ENCODE assay signal across 8 mouse cellular contexts in the genomic region with DNA sequence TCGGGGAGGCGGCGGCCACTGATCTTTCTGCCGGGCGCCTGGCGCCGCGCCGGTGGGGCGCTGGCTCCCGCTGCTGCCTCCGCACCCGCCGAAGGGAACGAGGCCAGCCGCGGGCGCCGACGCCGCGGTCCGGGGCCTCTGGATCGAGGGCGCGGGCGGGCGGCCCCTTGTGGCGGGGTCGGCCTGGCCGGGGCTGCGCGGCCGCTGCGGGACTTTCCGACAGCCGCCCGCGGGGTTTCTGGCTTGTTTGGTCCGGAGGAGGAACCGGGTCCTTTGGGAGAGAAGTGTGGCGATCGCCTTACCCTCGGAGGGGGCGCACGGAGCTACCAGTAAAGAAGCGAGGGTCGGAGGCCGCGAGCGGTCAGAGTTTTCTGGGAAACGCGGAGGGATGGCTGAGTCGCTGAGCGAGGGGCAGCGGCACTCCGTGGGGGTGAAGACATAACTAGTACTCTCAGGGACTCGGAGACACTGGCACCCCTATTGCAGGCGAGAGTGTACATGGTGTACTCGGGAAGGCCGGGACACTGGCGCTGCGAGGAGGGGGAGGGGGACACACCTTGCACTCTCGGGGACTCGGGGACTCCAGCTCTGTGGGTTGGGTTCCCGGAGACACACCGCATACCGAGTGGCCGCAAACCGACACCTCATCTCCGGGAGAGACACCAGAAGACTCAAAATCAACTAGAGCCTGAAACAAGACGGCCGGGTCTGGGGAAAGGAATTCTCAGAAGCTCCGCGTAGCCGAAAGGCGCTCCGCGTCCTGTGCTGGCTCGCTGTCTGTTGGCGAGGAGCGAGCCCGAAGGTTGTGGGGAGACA. TPM values are rescaled to one million over a fixed set of nuclear protein-coding genes. Genes with fewer than 3 reads are reported as not detected.
DNase-seq lines count a peak whose midpoint lies in the region; ATAC-seq and TF ChIP-seq lines count a peak whose summit lies in the region.

No protein-coding gene starts in this region.

- H3K27ac ChIP-seq in bone marrow, adult 2 months (ENCODE audit: control insufficient read depth, insufficient read depth, low read depth, low read length, poor library complexity): peak overlapping the region; percentile 96
- peak overlapping the region; percentile 65 for H3K27ac ChIP-seq in heart, embryonic 12.5 days (ENCODE audit: poor library complexity, severe bottlenecking)
- H3K27ac ChIP-seq in kidney, postnatal 0 days: peak overlapping the region; percentile 81
- H3K27ac ChIP-seq in liver, embryonic 13.5 days: peak overlapping the region; percentile 95

- H3K36me3 ChIP-seq in erythroblast, embryonic 14.5 days (ENCODE audit: control insufficient read depth): peaks cover 46% of the 10 kb centered on the region
- H3K36me3 ChIP-seq in heart, embryonic 12.5 days: no peaks in the 10 kb centered on the region
- no peaks in the 10 kb centered on the region for H3K36me3 ChIP-seq in kidney, postnatal 0 days (ENCODE audit: insufficient read depth, low read length)
- H3K36me3 ChIP-seq in liver, embryonic 13.5 days: peaks cover 14% of the 10 kb centered on the region
- no peaks in the 10 kb centered on the region for H3K36me3 ChIP-seq in splenic B cell, adult 2 months (ENCODE audit: control insufficient read depth, insufficient read depth, low read length, poor library complexity, severe bottlenecking)

- peak overlapping the region; percentile 75 for H3K9ac ChIP-seq in heart, embryonic 12.5 days
- H3K9ac ChIP-seq in kidney, postnatal 0 days (ENCODE audit: low read depth, low read length): peak overlapping the region; percentile 68
- H3K9ac ChIP-seq in liver, embryonic 13.5 days: peak overlapping the region; percentile 100

- peak overlapping the region; percentile 91 for H3K4me2 ChIP-seq in heart, embryonic 12.5 days
- peak overlapping the region; percentile 83 for H3K4me2 ChIP-seq in kidney, postnatal 0 days (ENCODE audit: low read length)
- peak overlapping the region; percentile 81 for H3K4me2 ChIP-seq in liver, embryonic 13.5 days

- ATAC-seq in heart, embryonic 12.5 days (ENCODE audit: insufficient number of reproducible peaks, low FRiP score): peak; percentile 73
- ATAC-seq in kidney, postnatal 0 days (replicated peaks; ENCODE audit: low FRiP score, low read depth): peak; percentile 71
- peak; percentile 18 for ATAC-seq in liver, embryonic 13.5 days (ENCODE audit: low read depth)

- TF ChIP-seq CTCF in bone marrow, adult 2 months (IDR thresholded peaks at IDR 0.05; ENCODE audit: control insufficient read depth, insufficient read depth, low read length): no peak
- no peak for TF ChIP-seq CTCF in kidney, postnatal 0 days (IDR thresholded peaks at IDR 0.05; ENCODE audit: low read depth)

- 1% methylated on average over 83 of the region's 83 CpGs for WGBS in bone marrow, adult 2 months
- WGBS in heart, embryonic 12.5 days: under 1% methylated on average over 81 of the region's 83 CpGs
- under 1% methylated on average over 81 of the region's 83 CpGs for WGBS in kidney, postnatal 0 days
- WGBS in liver, embryonic 13.5 days (ENCODE audit: insufficient replicate concordance): under 1% methylated on average over 83 of the region's 83 CpGs

- H3K4me3 ChIP-seq in bone marrow, adult 2 months (replicated peaks; ENCODE audit: control insufficient read depth, low read depth, low read length): peak overlapping the region; percentile 89
- peak overlapping the region; percentile 100 for H3K4me3 ChIP-seq in erythroblast, embryonic 14.5 days (replicated peaks)
- peak overlapping the region; percentile 81 for H3K4me3 ChIP-seq in heart, embryonic 12.5 days
- peak overlapping the region; percentile 65 for H3K4me3 ChIP-seq in kidney, postnatal 0 days (replicated peaks; ENCODE audit: low read depth, low read length)
- peak overlapping the region; percentile 99 for H3K4me3 ChIP-seq in liver, embryonic 13.5 days (replicated peaks)

- peak; percentile 76 to 82 for DNase-seq in B cell, adult 2 months
- peak; percentile 57 for DNase-seq in kidney, postnatal 0 days (ENCODE audit: low spot score)
- DNase-seq in liver, embryonic 13.5 days: peak; percentile 53
- peak; percentile 47 for DNase-seq in naive thymus-derived CD4-positive, alpha-beta T cell, adult 2 months (ENCODE audit: low read depth)
- peak; percentile 71 for DNase-seq in splenic B cell, adult 2 months (ENCODE audit: low read depth, low spot score)

- peak; percentile 29; the same call in 1 of the 2 replicates for TF ChIP-seq POLR2A in bone marrow, adult 2 months (IDR thresholded peaks at IDR 0.05; ENCODE audit: borderline replicate concordance, control insufficient read depth, low read depth, low read length)

- H3K9me3 ChIP-seq in erythroblast, embryonic 14.5 days (ENCODE audit: control insufficient read depth, low read length): no peaks in the 10 kb centered on the region; the same call in 1 of the 2 replicates
- H3K9me3 ChIP-seq in heart, embryonic 12.5 days (replicated peaks): no peaks in the 10 kb centered on the region
- H3K9me3 ChIP-seq in kidney, postnatal 0 days (replicated peaks; ENCODE audit: low read length): no peaks in the 10 kb centered on the region
- H3K9me3 ChIP-seq in liver, embryonic 13.5 days (replicated peaks): no peaks in the 10 kb centered on the region

- H3K27me3 ChIP-seq in erythroblast, embryonic 14.5 days (ENCODE audit: control insufficient read depth): no peaks in the 10 kb centered on the region
- no peaks in the 10 kb centered on the region for H3K27me3 ChIP-seq in heart, embryonic 12.5 days (replicated peaks)
- no peaks in the 10 kb centered on the region for H3K27me3 ChIP-seq in kidney, postnatal 0 days (ENCODE audit: insufficient read depth, low read length)
- no peaks in the 10 kb centered on the region for H3K27me3 ChIP-seq in liver, embryonic 13.5 days
- no peaks in the 10 kb centered on the region for H3K27me3 ChIP-seq in splenic B cell, adult 2 months (ENCODE audit: control insufficient read depth, insufficient read depth, low read length, poor library complexity, severe bottlenecking)

- no peaks in the 10 kb centered on the region; the same call in 1 of the 2 replicates for H3K4me1 ChIP-seq in bone marrow, adult 2 months (ENCODE audit: control insufficient read depth, insufficient read depth, low read length)
- H3K4me1 ChIP-seq in erythroblast, embryonic 14.5 days (ENCODE audit: control insufficient read depth): peaks cover 49% of the 10 kb centered on the region
- peaks cover 10% of the 10 kb centered on the region for H3K4me1 ChIP-seq in heart, embryonic 12.5 days (replicated peaks)
- no peaks in the 10 kb centered on the region for H3K4me1 ChIP-seq in kidney, postnatal 0 days (replicated peaks; ENCODE audit: insufficient read depth, low read length)
- peaks cover 50% of the 10 kb centered on the region for H3K4me1 ChIP-seq in liver, embryonic 13.5 days (replicated peaks)

RNA-seq across cellular contexts. Expression of gene Ell2, which starts 1.5 kb away (rescaled TPM):
- 24.2 and 27.3 TPM in 2 replicates for polyA plus RNA-seq in bone marrow, adult 2 months (2011; ENCODE audit: insufficient read depth, insufficient read length, low replicate concordance, missing spikeins)
- polyA plus RNA-seq in erythroblast, embryonic 14.5 days (2012): 7.5 and 16.5 TPM in 2 replicates
- 8.5 and 10.4 TPM in 2 replicates for polyA plus RNA-seq in heart, embryonic 12.5 days (2016; fragmentation: Nextera tagmentation; extraction: Ambion mirVana)
- 5.3 and 5.8 TPM in 2 replicates for polyA plus RNA-seq in kidney, postnatal 0 days (2015; fragmentation: Nextera tagmentation; extraction: Ambion mirVana)
- polyA plus RNA-seq in liver, embryonic 13.5 days (2015; fragmentation: Nextera tagmentation; extraction: Ambion mirVana): 38.2 and 49.6 TPM in 2 replicates

Comparison
In these comparisons a context has a peak if more than half of its experiments do, and no peak if none do; other contexts are left out.
1. Peak in every context shown above with its lines: DNase-seq, ATAC-seq, H3K4me3 ChIP-seq and H3K27ac ChIP-seq.
2. ATAC-seq: peak in every context shown above with its lines; median percentile 73 in heart, embryonic 12.5 days; 71 in kidney, postnatal 0 days; 18 in liver, embryonic 13.5 days.